Mouse (Mus musculus) C2C12 (cell line): Measurements from ENCODE around the gene Irs1. TPM values are rescaled to one million over a fixed set of nuclear protein-coding genes. Genes with fewer than 3 reads are reported as not detected.
A peak's percentile ranks its signal among the peaks of the same experiment; 100 is the strongest.

Source experiments
- H3K27me3 ChIP-seq: one replicate; pipeline ENCODE4 v1.6.1; 2011; ENCODE audit not compliant: control insufficient read depth, insufficient read depth, insufficient read length
- H3K36me3 ChIP-seq: one replicate; pipeline ENCODE4 v1.6.1; 2011; ENCODE audit not compliant: control insufficient read depth, insufficient read depth
- H3K4me3 ChIP-seq: one replicate; pipeline ENCODE4 v1.5.1; 2011; ENCODE audit warnings: mild to moderate bottlenecking, control low read depth; ENCODE audit not compliant: poor library complexity, insufficient read depth, severe bottlenecking
- H3K79me2 ChIP-seq: one replicate; pipeline ENCODE4 v1.6.1; 2011; ENCODE audit not compliant: control insufficient read depth, insufficient read depth
- H3K79me3 ChIP-seq: one replicate; pipeline ENCODE4 v1.6.1; 2011; ENCODE audit warnings: low read depth, control low read depth
- H3ac ChIP-seq: one replicate; pipeline ENCODE3; 2011; ENCODE audit warnings: low read depth; ENCODE audit not compliant: control insufficient read depth, insufficient read length
- CEBPB ChIP-seq: IDR thresholded peaks from one replicate; pipeline ENCODE4 v1.6.1; 2011; ENCODE audit warnings: low read depth, mild to moderate bottlenecking, control low read depth, moderate library complexity
- CTCF ChIP-seq: IDR thresholded peaks from one replicate; pipeline ENCODE4 v1.5.1; 2011; ENCODE audit not compliant: control insufficient read depth, insufficient read depth, insufficient read length
- FOSL1 ChIP-seq: IDR thresholded peaks from one replicate; pipeline ENCODE4 v1.8.0; 2011; ENCODE audit warnings: mild to moderate bottlenecking, low read length; ENCODE audit not compliant: poor library complexity, insufficient read depth, severe bottlenecking
- MAX ChIP-seq: IDR thresholded peaks from one replicate; pipeline ENCODE4 v1.6.1; 2011; ENCODE audit warnings: mild to moderate bottlenecking, control low read depth
- MYOD1 ChIP-seq: IDR thresholded peaks from one replicate; pipeline ENCODE4 v1.6.1; 2011; ENCODE audit warnings: low read depth; ENCODE audit not compliant: control insufficient read depth, insufficient read length
- MYOG ChIP-seq: IDR thresholded peaks from one replicate; pipeline ENCODE4 v1.6.1; 2011; ENCODE audit not compliant: control insufficient read depth, insufficient read length; ENCODE audit errors: extremely low read depth
- USF1 ChIP-seq: IDR thresholded peaks from one replicate; pipeline ENCODE4 v1.6.1; 2011; ENCODE audit warnings: low read depth, mild to moderate bottlenecking, control low read depth, moderate library complexity
- polyA plus RNA-seq: library from polyadenylated mRNA; unstranded; fragments of >200 nt; fragmentation: generic; extraction: Trizol; gene quantifications from one replicate; pipeline ENCODE4 v1.2.1, GENCODE M21; 2012; ENCODE audit warnings: missing spikeins

The Irs1 gene
- polyA plus RNA-seq, 1 experiment = 4.6 TPM

- Histone ChIP-seq H3K79me2 (peaks cover 50% of the 10 kb centered on the region), H3K27me3 (no peaks in the 10 kb centered on the region), H3ac (peak overlapping the region; percentile 83), H3K36me3 (peaks cover 21% of the 10 kb centered on the region), H3K4me3 (peak overlapping the region; percentile 74), H3K79me3 (peaks cover 48% of the 10 kb centered on the region)
- peak; percentile 40 for TF ChIP-seq MAX
- TF ChIP-seq CTCF = no peak
These were observed 479 bp downstream of the Irs1 start for GRCm38 (mm10) chr1:82290723-82291150.

- TF ChIP-seq MYOD1 (no peak), MYOG (no peak), USF1 (no peak), MAX (no peak), CEBPB (no peak)
- peak overlapping the region; percentile 83 for H3ac ChIP-seq
- H3K27me3 ChIP-seq = no peaks in the 10 kb centered on the region
- peaks cover 21% of the 10 kb centered on the region for H3K36me3 ChIP-seq
- peak overlapping the region; percentile 74 for H3K4me3 ChIP-seq
- H3K79me3 ChIP-seq = peaks cover 54% of the 10 kb centered on the region
- H3K79me2 ChIP-seq = peaks cover 56% of the 10 kb centered on the region
These were observed 1.1 kb downstream of the Irs1 start for GRCm38 (mm10) chr1:82289990-82290681.

- Histone ChIP-seq H3K79me2 (peaks cover 64% of the 10 kb centered on the region), H3K36me3 (peaks cover 26% of the 10 kb centered on the region), H3ac (peak overlapping the region; percentile 83), H3K27me3 (no peaks in the 10 kb centered on the region), H3K79me3 (peaks cover 61% of the 10 kb centered on the region), H3K4me3 (peak overlapping the region; percentile 74)
- no peak for TF ChIP-seq USF1
- TF ChIP-seq MYOG = no peak
- no peak for TF ChIP-seq CEBPB
- TF ChIP-seq FOSL1 = no peak
- no peak for TF ChIP-seq CTCF
- no peak for TF ChIP-seq MYOD1
- no peak for TF ChIP-seq MAX
These were observed 1.9 kb downstream of the Irs1 start for GRCm38 (mm10) chr1:82289116-82289989.

- TF ChIP-seq CEBPB = no peak
- no peak for TF ChIP-seq MYOG
- TF ChIP-seq MAX = no peak
- peak; percentile 81 for TF ChIP-seq CTCF
- TF ChIP-seq MYOD1 = no peak
- no peak for TF ChIP-seq FOSL1
- TF ChIP-seq USF1 = no peak
- Histone ChIP-seq H3K27me3 (no peaks in the 10 kb centered on the region), H3K79me3 (peaks cover 68% of the 10 kb centered on the region), H3K36me3 (peaks cover 28% of the 10 kb centered on the region), H3ac (peak overlapping the region; percentile 83), H3K79me2 (peaks cover 72% of the 10 kb centered on the region), H3K4me3 (peak overlapping the region; percentile 74)
These were observed 2.7 kb downstream of the Irs1 start for GRCm38 (mm10) chr1:82288421-82288990.

- Histone ChIP-seq H3K4me3 (peak overlapping the region; percentile 74), H3K36me3 (peaks cover 30% of the 10 kb centered on the region), H3K79me2 (peaks cover 79% of the 10 kb centered on the region), H3K27me3 (no peaks in the 10 kb centered on the region), H3K79me3 (peaks cover 73% of the 10 kb centered on the region), H3ac (peak overlapping the region; percentile 75)
- TF ChIP-seq CTCF = no peak
- TF ChIP-seq USF1 = no peak
- TF ChIP-seq MYOG = no peak
- TF ChIP-seq FOSL1 = no peak
- TF ChIP-seq MYOD1 = no peak
- no peak for TF ChIP-seq CEBPB
- no peak for TF ChIP-seq MAX
These were observed 3.4 kb downstream of the Irs1 start for GRCm38 (mm10) chr1:82287776-82288325.
